Mouse (Mus musculus) brain, adult 2 months (tissue): ENCODE measurements around the gene Megf8.
"Not testable (repeated sequence)": the region's sequence is repeated elsewhere in the genome, so short reads cannot be mapped to it uniquely, and the experiment has no call there.

ENCODE experiments used
- DNase-seq: peaks from one replicate; pipeline ENCODE4 v3.0.0; 2011; ENCODE audit warnings: low read depth, low spot score

Megf8 gene

GRCm38 (mm10) chr7:25296945-25297453, 20.0 kb upstream of the Megf8 start:
- DNase-seq = peak; percentile 33

GRCm38 (mm10) chr7:25297454-25298325, 19.3 kb upstream of the Megf8 start, which contains the start of gene Pafah1b3:
Gene Pafah1b3 (minus strand): TSS chr7:25297986.
- DNase-seq = peak; percentile 99

- DNase-seq = peak; percentile 41
These were observed 15.9 kb upstream of the Megf8 start, which contains the start of gene Prr19 for GRCm38 (mm10) chr7:25301063-25301462. Gene Prr19 (plus strand): TSS chr7:25301411.

DNA sequence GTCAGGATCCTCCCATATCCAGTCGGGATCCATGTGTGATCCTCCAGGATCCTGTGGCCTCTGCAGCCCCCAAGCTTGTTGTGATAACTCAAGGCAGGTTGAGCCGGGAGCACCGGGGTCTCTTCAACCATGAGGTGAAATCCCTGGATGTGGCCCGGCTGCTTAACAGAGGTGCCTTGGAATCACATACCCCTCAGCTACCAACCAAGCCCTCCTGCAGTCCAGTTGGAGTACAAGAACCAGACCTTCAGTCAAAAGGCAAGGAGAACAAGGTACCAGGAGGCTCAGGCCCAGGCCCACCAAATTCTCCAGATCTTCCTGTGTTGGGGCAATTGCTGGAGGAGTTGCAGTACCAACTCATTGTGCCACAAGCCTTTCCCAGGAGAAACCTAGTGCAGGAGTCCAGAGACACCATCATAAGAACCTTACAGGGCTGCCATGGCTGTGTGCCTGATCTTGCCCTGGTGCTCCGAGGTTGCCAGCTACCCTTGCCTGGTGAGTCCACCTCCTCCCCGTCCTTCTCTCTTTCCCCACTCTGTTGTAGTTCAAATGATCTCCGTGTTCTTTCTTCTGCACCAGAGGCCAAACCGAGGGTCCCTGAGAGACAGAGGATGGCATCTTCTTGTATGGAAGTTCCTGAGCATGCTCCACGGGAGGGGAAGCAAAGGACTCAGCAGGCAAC, 13.8 kb upstream of the Megf8 start:
- no peak for DNase-seq

DNA sequence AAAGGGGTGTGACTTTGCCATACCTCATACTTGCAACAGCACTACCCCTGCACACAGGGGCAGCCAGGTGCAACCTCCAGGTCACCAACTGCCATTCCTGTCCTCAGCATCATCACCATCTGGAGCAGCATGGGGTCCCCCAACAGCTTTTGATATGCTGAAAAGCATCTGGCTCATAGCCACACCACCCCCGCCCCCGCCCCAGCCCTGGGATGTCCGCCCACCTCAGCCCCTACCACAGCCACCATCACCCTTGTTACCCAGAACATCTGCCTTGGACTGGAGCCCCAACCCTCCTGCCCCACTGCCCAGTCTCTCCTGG, 13.3 kb upstream of the Megf8 start:
- DNase-seq = no peak

GRCm38 (mm10) chr7:25305481-25305880, 11.5 kb upstream of the Megf8 start:
- no peak for DNase-seq

DNA sequence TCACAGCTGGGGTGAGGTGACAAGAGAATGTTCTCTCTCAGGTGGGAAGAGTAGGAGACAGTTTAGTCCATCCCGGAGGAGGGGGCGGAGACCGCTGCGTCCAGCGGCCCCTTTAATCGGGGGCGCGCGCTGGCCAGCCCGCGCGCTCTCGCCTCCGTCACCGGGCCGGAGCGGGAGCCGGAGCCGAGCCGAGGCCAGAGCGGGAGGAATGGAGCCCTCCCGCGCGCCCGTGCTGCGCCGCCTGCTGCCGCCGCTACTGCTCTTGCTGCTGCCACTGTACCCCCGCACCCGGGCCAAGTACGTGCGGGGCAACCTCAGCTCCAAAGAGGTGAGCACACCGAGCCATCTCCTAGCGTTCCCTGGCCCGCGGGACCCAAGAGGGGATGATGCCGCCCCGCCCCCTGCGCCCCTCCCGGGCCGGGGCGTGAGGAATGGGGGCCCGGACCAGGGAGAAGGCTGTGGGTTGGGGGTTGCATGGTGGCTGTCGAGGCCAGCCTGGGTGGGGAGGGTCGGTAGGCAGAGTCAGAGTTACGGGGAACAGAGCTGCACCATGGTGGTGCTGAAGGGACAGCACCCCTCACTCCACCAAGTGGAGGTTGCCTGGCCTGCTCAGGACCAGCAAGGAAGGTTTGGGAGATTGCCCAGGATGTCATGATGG, 10.9 kb upstream of the Megf8 start, which contains the start of gene Tmem145:
Gene Tmem145, plus strand, starts transcription at position 151 of the 658 bp plus-strand sequence.
- DNase-seq = peak; percentile 71

GRCm38 (mm10) chr7:25306614-25306996, 10.4 kb upstream of the Megf8 start:
- peak; percentile 75 for DNase-seq

DNA sequence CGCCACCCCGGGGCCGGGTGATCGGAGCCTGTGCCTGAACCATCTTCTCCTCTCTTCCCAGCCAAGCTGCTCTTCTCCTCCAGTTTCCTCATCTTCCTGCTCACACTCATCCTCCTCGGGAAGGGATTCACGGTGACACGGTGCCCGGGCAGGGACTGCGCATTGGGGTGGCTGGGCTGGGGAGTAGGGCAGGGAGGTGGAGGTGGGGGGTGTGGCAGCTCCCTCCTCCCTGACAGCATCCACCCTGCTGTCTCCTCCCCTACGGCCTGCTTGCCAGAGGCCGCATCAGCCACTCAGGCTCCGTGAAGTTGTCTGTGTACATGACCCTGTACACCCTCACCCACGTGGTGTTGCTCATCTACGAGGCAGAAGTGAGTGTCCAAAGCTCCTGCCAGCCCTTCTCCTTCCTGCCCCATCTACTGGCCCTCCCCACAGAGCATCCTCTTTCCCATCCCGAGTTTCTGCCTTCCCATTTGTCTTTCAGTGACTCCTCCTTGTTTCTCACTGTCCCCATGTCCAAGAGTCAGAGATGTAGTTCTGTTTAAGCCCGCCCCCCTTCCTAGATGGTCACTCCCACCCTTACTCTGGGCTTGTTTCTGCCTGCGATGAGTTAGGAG, 8.2 kb upstream of the Megf8 start:
- no peak for DNase-seq

DNA sequence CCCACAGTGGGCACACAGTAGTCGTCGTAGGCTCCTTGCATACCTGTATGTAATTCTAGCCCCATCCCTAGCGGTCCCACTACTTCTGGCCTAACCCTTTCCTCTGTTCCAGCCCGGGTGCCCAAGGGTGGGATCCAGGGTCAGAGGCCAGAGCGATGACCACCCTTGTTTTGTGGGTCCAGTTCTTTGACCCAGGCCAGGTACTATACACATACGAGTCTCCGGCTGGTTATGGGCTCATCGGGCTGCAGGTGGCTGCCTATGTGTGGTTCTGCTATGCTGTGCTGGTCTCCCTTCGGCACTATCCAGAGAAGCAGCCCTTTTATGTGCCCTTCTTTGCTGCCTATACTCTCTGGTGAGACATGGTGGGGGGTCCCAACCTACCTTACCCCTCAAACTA, 7.5 kb upstream of the Megf8 start:
- no peak for DNase-seq

- DNase-seq = no peak
These were observed 5.8 kb upstream of the Megf8 start for GRCm38 (mm10) chr7:25311193-25311592.

GRCm38 (mm10) chr7:25313325-25313724, 3.6 kb upstream of the Megf8 start:
- DNase-seq = peak; percentile 43

- DNase-seq = no peak
These were observed 2.2 kb upstream of the Megf8 start for GRCm38 (mm10) chr7:25314606-25315305.

GRCm38 (mm10) chr7:25315306-25316041, 1.5 kb upstream of the Megf8 start:
- DNase-seq = no peak

GRCm38 (mm10) chr7:25317446-25317999, 559 bp downstream of the Megf8 start:
- DNase-seq = peak; percentile 58

DNA sequence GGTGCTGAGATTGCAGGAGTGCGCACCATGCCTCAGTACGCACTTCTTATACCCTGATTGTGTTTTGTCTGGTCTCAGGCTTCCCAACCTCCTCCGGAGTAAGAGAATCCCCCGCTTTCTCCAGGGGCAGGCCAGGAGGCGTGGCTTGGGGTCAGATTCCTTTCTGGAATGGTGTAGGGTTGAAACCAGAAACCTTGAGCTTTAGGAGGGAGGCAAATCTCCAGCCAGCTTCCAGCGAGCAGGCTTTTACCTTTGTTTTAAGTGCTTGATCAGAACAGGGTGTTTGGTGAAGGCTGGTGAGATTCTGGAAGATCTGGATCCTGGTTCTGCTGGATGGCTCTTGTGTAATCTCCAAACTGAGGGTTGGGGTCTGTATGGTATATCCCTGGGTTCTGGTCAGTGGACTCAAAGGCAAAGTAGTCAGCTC, 5.1 kb downstream of the Megf8 start:
- no peak for DNase-seq

- no peak for DNase-seq
These were observed 6.3 kb downstream of the Megf8 start for GRCm38 (mm10) chr7:25323219-25323618.

- DNase-seq = not testable (repeated sequence)
These were observed 8.5 kb downstream of the Megf8 start for GRCm38 (mm10) chr7:25325431-25325830.

GRCm38 (mm10) chr7:25326233-25326632, 9.3 kb downstream of the Megf8 start:
- DNase-seq = no peak
